Mouse (Mus musculus) limb, embryonic 10.5 days (tissue): ENCODE measurements around the gene Stk17b. TPM values are rescaled to one million over a fixed set of nuclear protein-coding genes. Genes with fewer than 3 reads are reported as not detected.
A peak's percentile ranks its signal among the peaks of the same experiment; 100 is the strongest.

Experiments
- DNase-seq: peaks from one replicate; pipeline ENCODE4 v3.0.0-alpha.2; 2017; ENCODE audit warnings: low spot score
- H3K27ac ChIP-seq: fragments of 300-500 bp; sonication (generic); 2 replicates; pipeline ENCODE4 v1.5.1; 2016; ENCODE audit warnings: mild to moderate bottlenecking
- H3K27me3 ChIP-seq: fragments of 300-500 bp; sonication (generic); 2 replicates; pipeline ENCODE4 v1.6.1; 2016; ENCODE audit warnings: low read depth, mild to moderate bottlenecking; ENCODE audit not compliant: poor library complexity, severe bottlenecking
- H3K36me3 ChIP-seq: fragments of 300-500 bp; sonication (generic); 2 replicates; pipeline ENCODE4 v1.6.1; 2016; ENCODE audit warnings: mild to moderate bottlenecking, moderate library complexity
- H3K4me1 ChIP-seq: fragments of 300-500 bp; sonication (generic); 2 replicates; pipeline ENCODE4 v1.6.1; 2016
- H3K4me3 ChIP-seq: fragments of 300-500 bp; sonication (generic); 2 replicates; pipeline ENCODE4 v1.5.1; 2016; ENCODE audit warnings: mild to moderate bottlenecking, moderate library complexity
- H3K9me3 ChIP-seq: fragments of 300-500 bp; sonication (generic); replicated peaks from 2 replicates; pipeline ENCODE4 v1.6.1; 2016; ENCODE audit warnings: mild to moderate bottlenecking
- WGBS: fragments of 180-500 bp; shearing (Covaris S2); methylation state at CpG from one replicate; pipeline ENCODE4 v1.1.7; 2016; 5-methylcytosine and 5-hydroxymethylcytosine counted together
- polyA plus RNA-seq: library from polyadenylated mRNA; unstranded; fragments of >200 nt; fragmentation: Nextera tagmentation; extraction: Ambion mirVana; gene quantifications from 2 replicates; pipeline ENCODE4 v1.2.1, GENCODE M21; 2016

The Stk17b gene
- 6.0 and 7.8 TPM in 2 replicates for polyA plus RNA-seq

GRCm38 (mm10) chr1:53784721-53785418 is at the start of gene Stk17b:
Gene Stk17b, minus strand, starts transcription at chr1:53785224.
- Histone ChIP-seq H3K4me3 (peak within 1 kb of the TSS; percentile 86), H3K4me1 (0 out of 2 replicates have a peak, but pooled peaks cover 2% of the 10 kb centered on the region), H3K9me3 (no peaks in the 10 kb centered on the region), H3K27me3 (no peaks in the 10 kb centered on the region), H3K36me3 (no peaks in the 10 kb centered on the region), H3K27ac (peak within 1 kb of the TSS; percentile 92)
- DNase-seq: peak; percentile 95
- WGBS: under 1% methylated on average over 75 of the region's 81 CpGs

- Histone ChIP-seq H3K9me3 (no peaks in the 10 kb centered on the region), H3K36me3 (no peaks in the 10 kb centered on the region), H3K4me3 (no peak overlapping the region), H3K27me3 (no peaks in the 10 kb centered on the region), H3K4me1 (no peaks in the 10 kb centered on the region), H3K27ac (no peak overlapping the region)
- DNase-seq: no peak
- WGBS: 88% methylated on average over 5 of the region's 5 CpGs
Measured at GRCm38 (mm10) chr1:53830286-53830685, 45.3 kb upstream of the Stk17b start.

GRCm38 (mm10) chr1:53829089-53829488 is 44.1 kb upstream of the Stk17b start:
- Histone ChIP-seq H3K4me1 (peaks cover 3% of the 10 kb centered on the region), H3K9me3 (no peaks in the 10 kb centered on the region), H3K4me3 (no peak overlapping the region), H3K27ac (no peak overlapping the region), H3K36me3 (no peaks in the 10 kb centered on the region), H3K27me3 (no peaks in the 10 kb centered on the region)
- DNase-seq: no peak
- WGBS: 79% methylated on average over 9 of the region's 9 CpGs

- Histone ChIP-seq H3K27ac (peak overlapping the region; percentile 75; the same call in 1 of the 2 replicates), H3K4me1 (peaks cover 13% of the 10 kb centered on the region), H3K4me3 (no peak overlapping the region), H3K36me3 (no peaks in the 10 kb centered on the region), H3K9me3 (no peaks in the 10 kb centered on the region), H3K27me3 (no peaks in the 10 kb centered on the region)
- WGBS: 89% methylated on average over 9 of the region's 9 CpGs
- DNase-seq: no peak
Measured at GRCm38 (mm10) chr1:53824446-53825337, 39.7 kb upstream of the Stk17b start.

GRCm38 (mm10) chr1:53823687-53824445 is 38.8 kb upstream of the Stk17b start:
- Histone ChIP-seq H3K4me1 (peaks cover 13% of the 10 kb centered on the region), H3K9me3 (no peaks in the 10 kb centered on the region), H3K4me3 (peak overlapping the region; percentile 36), H3K36me3 (no peaks in the 10 kb centered on the region), H3K27ac (peak overlapping the region; percentile 75), H3K27me3 (no peaks in the 10 kb centered on the region)
- 7% methylated on average over 10 of the region's 10 CpGs for WGBS
- peak; percentile 56 for DNase-seq

GRCm38 (mm10) chr1:53821983-53822382 is 37.0 kb upstream of the Stk17b start:
- DNase-seq: no peak
- Histone ChIP-seq H3K4me3 (no peak overlapping the region), H3K27ac (no peak overlapping the region), H3K36me3 (no peaks in the 10 kb centered on the region), H3K4me1 (peaks cover 13% of the 10 kb centered on the region), H3K27me3 (no peaks in the 10 kb centered on the region), H3K9me3 (no peaks in the 10 kb centered on the region)

GRCm38 (mm10) chr1:53820041-53820632 is 35.1 kb upstream of the Stk17b start:
- H3K4me1 ChIP-seq: peaks cover 13% of the 10 kb centered on the region
- no peaks in the 10 kb centered on the region for H3K9me3 ChIP-seq
- no peak overlapping the region for H3K27ac ChIP-seq
- WGBS: 86% methylated on average over 5 of the region's 5 CpGs
- no peak overlapping the region for H3K4me3 ChIP-seq
- H3K27me3 ChIP-seq: no peaks in the 10 kb centered on the region
- no peaks in the 10 kb centered on the region for H3K36me3 ChIP-seq
- no peak for DNase-seq

- WGBS: 65% methylated on average over 3 of the region's 3 CpGs
- no peaks in the 10 kb centered on the region for H3K27me3 ChIP-seq
- no peak for DNase-seq
- no peak overlapping the region for H3K27ac ChIP-seq
- H3K36me3 ChIP-seq: no peaks in the 10 kb centered on the region
- no peak overlapping the region for H3K4me3 ChIP-seq
- H3K9me3 ChIP-seq: no peaks in the 10 kb centered on the region
- H3K4me1 ChIP-seq: peaks cover 1% of the 10 kb centered on the region; the same call in 1 of the 2 replicates
Measured at GRCm38 (mm10) chr1:53818072-53818862, 33.2 kb upstream of the Stk17b start.

GRCm38 (mm10) chr1:53816353-53816752 is 31.3 kb upstream of the Stk17b start:
- no peak overlapping the region for H3K4me3 ChIP-seq
- no peaks in the 10 kb centered on the region for H3K36me3 ChIP-seq
- no peak for DNase-seq
- no peaks in the 10 kb centered on the region for H3K9me3 ChIP-seq
- no peaks in the 10 kb centered on the region for H3K4me1 ChIP-seq
- H3K27me3 ChIP-seq: no peaks in the 10 kb centered on the region
- 82% methylated on average over 2 of the region's 2 CpGs for WGBS
- no peak overlapping the region for H3K27ac ChIP-seq

GRCm38 (mm10) chr1:53814077-53814705 is 29.2 kb upstream of the Stk17b start:
- Histone ChIP-seq H3K36me3 (no peaks in the 10 kb centered on the region), H3K4me3 (no peak overlapping the region), H3K4me1 (no peaks in the 10 kb centered on the region), H3K27me3 (no peaks in the 10 kb centered on the region), H3K9me3 (no peaks in the 10 kb centered on the region), H3K27ac (no peak overlapping the region)
- 80% methylated on average over 2 of the region's 2 CpGs for WGBS
- DNase-seq: no peak

- H3K4me3 ChIP-seq: no peak overlapping the region
Measured at GRCm38 (mm10) chr1:53811919-53812318, 26.9 kb upstream of the Stk17b start.

More at GRCm38 (mm10) chr1:53811919-53812318, 26.9 kb upstream of the Stk17b start:
- H3K36me3 ChIP-seq: no peaks in the 10 kb centered on the region
- H3K27me3 ChIP-seq: no peaks in the 10 kb centered on the region
- H3K4me1 ChIP-seq: no peaks in the 10 kb centered on the region
- H3K9me3 ChIP-seq: no peaks in the 10 kb centered on the region
- WGBS: 95% methylated on average over 4 of the region's 4 CpGs
- no peak overlapping the region for H3K27ac ChIP-seq
- no peak for DNase-seq
